Mouse (Mus musculus) c-Kit-negative CD71-positive TER-119-positive erythroid progenitor cells, embryonic 14.5 days (primary cell): Measurements from ENCODE around the gene S100a6.

Experiments
- DNase-seq: peaks from one replicate; pipeline ENCODE4 v3.0.0-alpha.2; 2013; ENCODE audit warnings: low read depth, low spot score

Gene S100a6

DNA sequence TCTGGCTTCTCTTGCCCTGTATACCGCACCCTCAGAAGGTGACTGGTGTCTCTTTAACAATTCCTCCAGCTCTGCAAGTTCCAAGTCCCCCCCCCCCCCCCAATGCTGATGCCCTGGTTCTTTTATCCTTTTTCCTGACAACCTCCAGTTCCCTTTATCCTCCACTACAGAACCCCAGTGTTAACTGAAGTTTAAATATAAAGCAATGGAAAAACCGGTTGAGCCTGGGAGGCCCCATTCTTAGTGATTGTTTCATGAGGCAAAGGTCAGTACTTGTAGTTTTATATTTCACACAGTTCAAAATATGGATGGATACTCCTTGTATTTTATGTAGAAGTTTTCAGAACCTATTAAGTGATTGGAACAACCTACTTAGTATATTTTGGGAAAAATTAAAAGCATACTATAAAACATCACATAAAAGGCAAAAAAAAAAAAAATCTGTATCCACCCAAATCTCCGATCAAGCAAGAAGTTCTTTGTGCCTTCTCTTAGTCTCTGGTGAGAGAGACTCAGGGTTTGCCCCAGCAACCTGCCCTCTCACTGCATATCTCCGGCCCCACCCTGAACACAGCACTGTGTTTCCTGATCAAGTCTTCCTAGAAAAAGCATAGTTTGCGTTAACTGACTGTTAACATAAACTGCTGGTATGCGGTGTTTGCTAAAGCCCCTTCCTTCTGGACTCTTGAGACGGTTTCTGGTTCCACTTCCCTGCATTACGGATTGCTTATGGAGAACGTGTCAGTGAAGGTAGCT, 13.8 kb downstream of the S100a6 start:
- DNase-seq, result no peak

DNA sequence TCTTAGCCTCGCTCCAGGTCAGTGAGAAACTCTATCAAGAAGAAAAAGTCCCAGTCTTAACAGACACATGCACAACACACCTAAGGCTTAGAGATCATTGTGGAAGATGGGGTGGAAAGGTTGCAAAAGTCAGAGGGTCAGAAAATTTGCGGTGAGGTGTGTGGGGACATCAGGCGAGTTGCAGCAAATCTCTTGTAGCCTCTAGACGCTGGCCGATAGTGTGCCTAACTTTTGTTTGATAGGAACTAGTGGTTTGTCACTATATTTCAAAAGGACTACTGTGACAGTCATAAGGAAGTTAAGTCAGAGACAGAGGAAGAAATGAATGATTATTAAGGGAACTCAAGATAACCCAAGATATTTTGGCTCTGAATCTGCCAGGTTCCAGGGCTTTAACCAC, 14.7 kb downstream of the S100a6 start:
- DNase-seq, result no peak

DNA sequence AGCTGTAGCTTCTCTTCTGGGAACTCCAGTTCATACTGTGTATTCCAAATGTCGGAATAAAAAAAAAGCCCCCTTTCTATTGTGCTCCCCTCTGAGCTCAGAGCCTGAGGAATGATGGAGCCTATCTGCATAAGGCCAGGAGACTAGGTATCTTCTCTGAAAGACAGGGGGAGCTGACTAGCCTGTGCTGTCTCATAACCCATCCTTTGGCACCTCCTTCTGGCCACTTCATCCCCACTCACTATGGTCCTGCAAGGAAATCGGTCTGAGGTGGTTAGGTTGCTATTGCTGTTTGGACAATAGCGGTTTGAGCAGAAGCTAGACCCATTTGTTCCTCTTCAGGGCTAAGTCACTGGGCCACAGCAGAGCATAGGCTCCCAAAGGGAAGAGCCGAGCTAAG, 15.1 kb downstream of the S100a6 start:
- DNase-seq, result no peak

- DNase-seq, result no peak
These were observed 16.6 kb downstream of the S100a6 start for GRCm38 (mm10) chr3:90629298-90629697.

DNA sequence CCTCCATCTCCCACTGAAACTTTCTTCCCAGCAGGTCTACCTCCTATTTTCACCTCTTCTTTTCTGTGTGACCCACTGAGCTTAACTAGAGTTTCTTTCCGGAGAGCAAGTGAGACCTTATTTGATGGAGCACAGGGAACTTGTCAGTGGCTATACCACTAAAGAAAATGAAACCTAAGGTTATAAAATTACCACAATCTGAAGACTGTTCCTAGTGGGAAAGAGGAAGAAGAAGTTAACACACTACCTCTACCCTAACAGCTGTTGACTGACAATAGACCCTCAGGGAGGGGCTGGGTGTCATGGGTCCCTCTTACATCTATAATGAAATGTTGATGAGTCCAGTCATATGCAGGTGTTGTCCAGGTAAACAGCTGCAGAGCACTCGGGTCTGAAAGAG, 19.3 kb downstream of the S100a6 start:
- no peak for DNase-seq

DNA sequence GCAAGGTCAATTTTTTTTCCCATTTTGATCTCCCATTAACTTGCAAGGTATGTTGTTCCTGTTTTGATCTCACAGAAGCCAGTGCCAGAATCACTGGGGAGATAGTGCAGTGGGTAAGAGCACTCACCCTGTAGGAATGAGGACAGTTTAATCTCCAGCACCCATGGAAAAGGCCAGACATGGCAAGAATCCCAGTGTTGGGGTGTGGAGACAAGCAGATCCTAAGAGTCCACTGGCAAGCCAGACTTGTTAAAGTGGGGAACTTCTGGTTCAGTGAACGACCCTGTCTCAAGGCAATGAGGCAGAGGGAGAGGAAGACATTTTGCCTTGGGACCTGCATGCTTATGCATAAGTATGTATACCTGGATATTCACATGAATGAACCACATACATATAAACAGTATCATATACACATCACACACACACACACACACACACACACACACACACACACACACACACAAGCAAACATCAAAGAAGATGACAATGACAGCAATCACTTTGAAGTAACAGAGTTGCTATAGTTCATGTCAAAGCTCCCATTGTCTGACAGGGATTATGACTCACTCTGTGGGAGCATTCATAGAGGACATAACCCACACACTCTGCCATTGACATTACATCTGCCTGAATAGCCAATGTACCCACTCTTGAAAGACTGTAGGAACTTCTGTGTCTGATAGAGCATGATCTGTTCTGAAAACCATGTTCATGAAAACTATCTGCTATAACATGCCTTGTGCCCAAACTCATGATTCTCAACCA, 26.0 kb downstream of the S100a6 start:
- no peak for DNase-seq

GRCm38 (mm10) chr3:90639511-90640154, 27.0 kb downstream of the S100a6 start:
- DNase-seq, result peak; percentile 29

GRCm38 (mm10) chr3:90640981-90641380, 28.3 kb downstream of the S100a6 start:
- no peak for DNase-seq

- no peak for DNase-seq
These were observed 31.5 kb downstream of the S100a6 start for GRCm38 (mm10) chr3:90644220-90644619.

GRCm38 (mm10) chr3:90647291-90647690, 34.6 kb downstream of the S100a6 start:
- no peak for DNase-seq

DNA sequence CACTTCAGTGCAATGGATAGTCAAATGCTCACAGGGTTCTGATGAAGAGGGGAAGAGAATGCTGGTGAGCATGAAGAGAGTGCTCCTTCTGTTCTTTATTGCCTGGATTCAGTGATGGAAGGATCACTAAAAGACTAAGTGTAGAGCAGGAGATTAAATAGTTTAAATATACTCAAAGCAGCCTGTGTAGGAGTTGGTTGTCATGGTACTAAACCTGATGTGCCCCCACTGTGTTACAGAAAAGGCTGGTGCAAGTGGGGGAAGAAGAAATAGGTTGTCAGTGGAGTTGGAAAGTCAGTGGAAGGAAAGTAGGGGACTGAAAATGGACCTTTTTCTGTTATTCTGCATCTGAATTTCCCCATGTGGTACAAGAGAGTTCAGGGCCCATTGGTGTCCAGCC, 36.3 kb downstream of the S100a6 start:
- no peak for DNase-seq

DNA sequence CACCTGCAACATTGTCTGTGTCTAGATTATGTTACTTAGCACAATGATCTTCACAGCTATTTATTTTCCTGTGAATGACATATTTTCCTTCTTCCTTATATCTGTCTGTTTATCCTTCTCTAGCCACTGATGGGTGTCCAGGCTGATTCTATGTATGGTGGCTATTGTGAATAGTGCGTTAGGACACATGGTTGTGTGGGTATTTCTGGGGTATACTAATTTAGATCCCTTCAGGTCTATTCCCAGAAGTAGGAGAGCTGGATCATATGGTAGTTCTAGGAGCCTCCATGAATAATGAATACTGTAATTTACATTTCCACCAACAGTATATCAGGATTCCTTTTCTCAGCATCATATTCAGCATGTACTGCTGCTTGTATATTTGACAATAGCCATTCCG, 37.1 kb downstream of the S100a6 start:
- DNase-seq, result no peak

- no peak for DNase-seq
These were observed 40.3 kb downstream of the S100a6 start for GRCm38 (mm10) chr3:90652878-90653508.

DNA sequence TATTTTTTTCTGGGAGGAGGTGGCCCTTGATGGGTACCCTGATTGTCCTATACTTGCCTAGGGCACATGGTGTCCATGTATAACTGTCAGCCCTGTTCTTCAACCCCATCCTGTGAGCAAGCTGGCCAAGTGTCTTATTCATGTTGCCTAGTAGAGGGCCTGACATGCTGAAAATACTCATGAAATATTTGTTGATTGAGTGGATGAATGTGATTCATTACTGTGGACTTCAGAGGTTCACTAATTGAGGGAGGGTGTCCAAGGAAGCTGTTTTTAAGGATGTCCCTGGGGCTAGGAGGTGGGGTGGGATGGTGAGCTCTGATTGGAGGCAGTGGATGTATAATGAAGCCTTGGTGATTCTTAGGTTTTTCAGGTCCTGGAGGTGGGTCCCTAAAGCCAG, 41.0 kb downstream of the S100a6 start, which contains the start of gene S100a7a:
Gene S100a7a (plus strand): TSS at position 301 of the 400 bp plus-strand sequence.
- no peak for DNase-seq

GRCm38 (mm10) chr3:90657405-90657804, 44.7 kb downstream of the S100a6 start:
- DNase-seq, result no peak

- DNase-seq, result no peak
These were observed 46.8 kb downstream of the S100a6 start for GRCm38 (mm10) chr3:90659364-90660044.

- no peak for DNase-seq
These were observed 51.5 kb downstream of the S100a6 start for GRCm38 (mm10) chr3:90664219-90664618.

DNA sequence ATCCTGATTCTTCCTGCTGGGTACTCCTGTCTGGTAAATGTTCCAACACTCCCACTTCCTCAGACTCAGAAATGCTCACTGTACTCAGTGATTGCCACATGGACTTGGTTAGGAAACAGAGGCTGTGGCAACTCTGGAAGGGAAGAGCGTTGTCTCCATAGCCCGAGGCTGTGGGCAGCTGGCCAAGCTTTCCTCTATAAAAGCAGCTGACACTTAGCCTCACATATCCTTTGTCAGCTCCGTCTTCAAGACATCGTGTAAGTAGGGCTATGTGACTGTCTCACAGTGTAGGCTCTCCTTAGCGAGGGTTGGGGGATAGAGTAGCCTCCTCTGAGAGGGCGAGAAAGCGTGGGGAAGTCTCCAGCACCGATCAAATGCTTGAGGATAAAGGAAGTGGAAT, 56.2 kb downstream of the S100a6 start, which contains the start of gene S100a8:
Gene S100a8 (plus strand): TSS at position 133 of the 400 bp plus-strand sequence.
- DNase-seq, result no peak
